In genomic region chr2:104337619-104338018, GRCm38 (mm10) we compare ENCODE assay signal across 20 mouse cellular contexts.
"Had no signal": no experiment of that assay in that cellular context is flagged by ENCODE, and none has a peak within 500 bp of the region (broad histone marks: within the 10 kb centered on the region; RNA-seq: fewer than 3 reads in every experiment).

No protein-coding gene starts in this region.

- H3K4me1 ChIP-seq: lung, embryonic 15.5 days; midbrain, embryonic 10.5 days; stomach, embryonic 15.5 days had no signal

- H3K4me2 ChIP-seq: lung, embryonic 15.5 days; midbrain, embryonic 12.5 days; stomach, embryonic 15.5 days had no signal

- H3K4me3 ChIP-seq: lung, embryonic 15.5 days; midbrain, embryonic 10.5 days; midbrain, embryonic 12.5 days; myocyte; stomach, embryonic 15.5 days had no signal

- H3K27me3 ChIP-seq: lung, embryonic 15.5 days; midbrain, embryonic 12.5 days; stomach, embryonic 15.5 days had no signal

- H3K9me3 ChIP-seq: lung, embryonic 15.5 days; midbrain, embryonic 10.5 days; stomach, embryonic 15.5 days had no signal

- ATAC-seq: liver, postnatal 0 days; lung, postnatal 0 days; midbrain, embryonic 16.5 days had no signal

- DNase-seq: liver, postnatal 0 days; lung, adult 2 months; lung, postnatal 14 days; lung, postnatal 36 days; midbrain, embryonic 14.5 days; retina, postnatal 1 day; right cerebral cortex, adult 18-20 months; right cerebral cortex, postnatal 25 days; thymus, adult 2 months; thymus, postnatal 25 days; thymus, postnatal 4 days had no signal

- H3K9ac ChIP-seq: liver, postnatal 0 days; lung, embryonic 15.5 days; midbrain, embryonic 12.5 days; stomach, embryonic 15.5 days had no signal

- H3K27ac ChIP-seq: lung, embryonic 15.5 days; macrophage; midbrain, embryonic 10.5 days; midbrain, embryonic 12.5 days; stomach, embryonic 15.5 days; stomach, postnatal 0 days had no signal

- H3K36me3 ChIP-seq: lung, embryonic 15.5 days; midbrain, embryonic 10.5 days; midbrain, embryonic 12.5 days; stomach, embryonic 15.5 days had no signal
